Mouse (Mus musculus): ENCODE measurements around the gene Hnrnpm. TPM values are rescaled to one million over a fixed set of nuclear protein-coding genes. Genes with fewer than 3 reads are reported as not detected.

The Hnrnpm gene
- polyA plus RNA-seq, 1 experiment: 92.2 TPM

- H3K27me3 ChIP-seq (ENCODE audit: control insufficient read depth, insufficient read depth, low read length): no peaks in the 10 kb centered on the region
- no peak overlapping the region for H3K4me3 ChIP-seq (ENCODE audit: control insufficient read depth, low read depth, low read length)
- no peaks in the 10 kb centered on the region for H3K36me3 ChIP-seq (ENCODE audit: control insufficient read depth, insufficient read depth, low read length)
- TF ChIP-seq POLR2A (IDR thresholded peaks at IDR 0.05; ENCODE audit: control insufficient read depth, low read depth, low read length) (no peak), CTCF (IDR thresholded peaks at IDR 0.05; ENCODE audit: control insufficient read depth, insufficient read depth, insufficient replicate concordance, low read depth, low read length) (no peak)
- H3K4me1 ChIP-seq (ENCODE audit: control insufficient read depth, insufficient read depth, low read length): peaks cover 2% of the 10 kb centered on the region; the same call in 1 of the 2 replicates
- H3K27ac ChIP-seq (ENCODE audit: control insufficient read depth, insufficient read depth, low read depth, low read length): no peak overlapping the region
These were observed 86.7 kb downstream of the Hnrnpm start for GRCm38 (mm10) chr17:33599836-33600475.

GRCm38 (mm10) chr17:33598506-33598905 lies 88.2 kb downstream of the Hnrnpm start:
- Histone ChIP-seq H3K27ac (ENCODE audit: control insufficient read depth, insufficient read depth, low read depth, low read length) (no peak overlapping the region), H3K36me3 (ENCODE audit: control insufficient read depth, insufficient read depth, low read length) (no peaks in the 10 kb centered on the region), H3K27me3 (ENCODE audit: control insufficient read depth, insufficient read depth, low read length) (no peaks in the 10 kb centered on the region), H3K4me1 (ENCODE audit: control insufficient read depth, insufficient read depth, low read length) (peaks cover 2% of the 10 kb centered on the region; the same call in 1 of the 2 replicates), H3K4me3 (ENCODE audit: control insufficient read depth, low read depth, low read length) (no peak overlapping the region)
- no peak for TF ChIP-seq CTCF (IDR thresholded peaks at IDR 0.05; ENCODE audit: control insufficient read depth, insufficient read depth, insufficient replicate concordance, low read depth, low read length)
- no peak for TF ChIP-seq POLR2A (IDR thresholded peaks at IDR 0.05; ENCODE audit: control insufficient read depth, low read depth, low read length)

DNA sequence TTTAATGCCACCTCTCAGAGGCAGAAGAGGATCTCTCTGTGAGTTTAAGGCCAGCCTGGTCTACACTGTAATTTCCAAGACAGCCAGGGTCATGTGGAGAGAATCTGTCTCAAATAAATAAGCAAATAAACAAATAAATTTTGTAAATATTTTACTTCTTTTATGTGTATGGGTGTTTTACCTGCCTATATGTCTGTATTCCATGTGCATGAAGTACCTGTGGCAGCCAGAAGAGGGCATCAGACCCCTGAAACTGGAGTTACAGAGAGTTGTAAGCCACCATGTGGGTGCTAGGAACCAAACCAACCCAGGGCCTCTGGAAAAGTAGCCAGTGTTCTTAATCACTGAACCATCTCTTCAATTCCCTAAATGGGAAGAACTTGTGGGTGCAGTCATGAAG lies 89.4 kb downstream of the Hnrnpm start:
- Histone ChIP-seq H3K4me3 (ENCODE audit: control insufficient read depth, low read depth, low read length) (no peak overlapping the region), H3K27ac (ENCODE audit: control insufficient read depth, insufficient read depth, low read depth, low read length) (no peak overlapping the region), H3K27me3 (ENCODE audit: control insufficient read depth, insufficient read depth, low read length) (no peaks in the 10 kb centered on the region), H3K36me3 (ENCODE audit: control insufficient read depth, insufficient read depth, low read length) (no peaks in the 10 kb centered on the region), H3K4me1 (ENCODE audit: control insufficient read depth, insufficient read depth, low read length) (peaks cover 2% of the 10 kb centered on the region; the same call in 1 of the 2 replicates)
- TF ChIP-seq CTCF (IDR thresholded peaks at IDR 0.05; ENCODE audit: control insufficient read depth, insufficient read depth, insufficient replicate concordance, low read depth, low read length) (peak; percentile 12; the same call in 1 of the 2 replicates), POLR2A (IDR thresholded peaks at IDR 0.05; ENCODE audit: control insufficient read depth, low read depth, low read length) (no peak)

Other genes starting within 250 kb of the Hnrnpm start
- gene Adamts10, start 162.7 kb downstream of the Hnrnpm start, polyA plus RNA-seq (2012; rRNA removed): 7.4 and 7.9 TPM in 2 replicates
- gene Myo1f, start 131.2 kb downstream of the Hnrnpm start, polyA plus RNA-seq (2012; rRNA removed): 0.27 and 0.46 TPM in 2 replicates
- gene Zfp414, start 57.8 kb downstream of the Hnrnpm start, polyA plus RNA-seq (2012; rRNA removed): 33.0 and 33.9 TPM in 2 replicates
- gene Pram1, start 48.8 kb downstream of the Hnrnpm start, polyA plus RNA-seq (2012; rRNA removed): 0.25 and 0.33 TPM in 2 replicates
- gene March2, start 31.8 kb upstream of the Hnrnpm start, polyA plus RNA-seq (2012; rRNA removed): 92.4 and 96.3 TPM in 2 replicates
- 184 and 196 TPM in 2 replicates for gene Rab11b, start 73.7 kb upstream of the Hnrnpm start, polyA plus RNA-seq (2012; rRNA removed)
- gene Angptl4, start 95.0 kb upstream of the Hnrnpm start, polyA plus RNA-seq (2012; rRNA removed): 3.3 and 4.3 TPM in 2 replicates
- 146 and 156 TPM in 2 replicates for gene Kank3, start 123.7 kb upstream of the Hnrnpm start, polyA plus RNA-seq (2012; rRNA removed)
- 716 and 819 TPM in 2 replicates for gene Rps28, start 137.7 kb upstream of the Hnrnpm start, polyA plus RNA-seq (2012; rRNA removed)
- gene Ndufa7, start 137.7 kb upstream of the Hnrnpm start, polyA plus RNA-seq (2012; rRNA removed): 601 and 663 TPM in 2 replicates
- 264 and 291 TPM in 2 replicates for gene Cd320, start 156.2 kb upstream of the Hnrnpm start, polyA plus RNA-seq (2012; rRNA removed)
- gene Gm7029, start 187.0 kb upstream of the Hnrnpm start, polyA plus RNA-seq (2012; rRNA removed): not detected in 2 replicates
- 7.7 and 8.6 TPM in 2 replicates for gene Kifc1, start 203.8 kb upstream of the Hnrnpm start, polyA plus RNA-seq (2012; rRNA removed)
- not detected in 2 replicates for gene Platr17, start 218.3 kb upstream of the Hnrnpm start, polyA plus RNA-seq (2012; rRNA removed)
- 157 and 183 TPM in 2 replicates for gene Daxx, start 222.6 kb upstream of the Hnrnpm start, polyA plus RNA-seq (2012; rRNA removed)
- gene Tapbp, start 229.0 kb upstream of the Hnrnpm start, polyA plus RNA-seq (2012; rRNA removed): 71.7 and 80.8 TPM in 2 replicates
- gene Zbtb22, start 229.0 kb upstream of the Hnrnpm start, polyA plus RNA-seq (2012; rRNA removed): 65.0 and 66.5 TPM in 2 replicates
- 83.4 and 93.0 TPM in 2 replicates for gene Rgl2, start 242.7 kb upstream of the Hnrnpm start, polyA plus RNA-seq (2012; rRNA removed)